Mouse (Mus musculus) adrenal gland, adult 18-20 months (tissue): Measurements from ENCODE around the gene Ccdc61. TPM values are rescaled to one million over a fixed set of nuclear protein-coding genes. Genes with fewer than 3 reads are reported as not detected.

Experiments
- DNase-seq, 2 experiments: peaks; one replicate each; pipeline ENCODE4 v3.0.0; 2021 to 2022; ENCODE audit warnings: low spot score in 2 of 2
- total RNA-seq, 2 experiments: library from RNA; stranded (reverse); gene quantifications; 1 replicate in 1 of 2; 2 replicates in 1 of 2; pipeline ENCODE4 v1.2.3; 2021

Gene Ccdc61
- total RNA-seq, 2 experiments from 2014 or later, result 9.9 to 10.7 TPM

- no peak for DNase-seq
Observed at GRCm38 (mm10) chr7:18868491-18868890, 41.7 kb downstream of the Ccdc61 start.

GRCm38 (mm10) chr7:18862801-18863200 lies 47.4 kb downstream of the Ccdc61 start:
- DNase-seq, result no peak

- DNase-seq, result no peak
Observed at GRCm38 (mm10) chr7:18858310-18858916, 51.8 kb downstream of the Ccdc61 start.

- no peak for DNase-seq
Observed at GRCm38 (mm10) chr7:18848395-18848794, 61.8 kb downstream of the Ccdc61 start.

GRCm38 (mm10) chr7:18844811-18845210 lies 65.4 kb downstream of the Ccdc61 start:
- no peak for DNase-seq

- DNase-seq, result no peak
Observed at GRCm38 (mm10) chr7:18841174-18841567, 69.0 kb downstream of the Ccdc61 start.

Other genes with a start within 250 kb of the Ccdc61 start
- gene Psg20, start 224.2 kb downstream of the Ccdc61 start, total RNA-seq, result not detected
- not detected for gene Psg22, start 192.3 kb downstream of the Ccdc61 start, total RNA-seq
- not detected for gene Psg19, start 111.9 kb downstream of the Ccdc61 start, total RNA-seq
- not detected for gene Psg17, start 88.8 kb downstream of the Ccdc61 start, total RNA-seq
- 1 to 10 TPM; 8.1 to 10.0 TPM for gene Mill2, start 70.4 kb downstream of the Ccdc61 start, total RNA-seq
- gene Pglyrp1, start 39.1 kb downstream of the Ccdc61 start, total RNA-seq, result 1 to 10 TPM; 1.1 to 2.8 TPM
- 1 to 10 TPM; 3.8 to 5.1 TPM for gene Nova2, start 15.5 kb upstream of the Ccdc61 start, total RNA-seq
- not detected for gene Nanos2, start 77.0 kb upstream of the Ccdc61 start, total RNA-seq
- 10 to 100 TPM in 1 of 2 experiments, 1 to 10 TPM in 1; 9.3 to 12.2 TPM for gene Mypop, start 80.8 kb upstream of the Ccdc61 start, total RNA-seq
- gene Irf2bp1, start 93.6 kb upstream of the Ccdc61 start, total RNA-seq, result 10 to 100 TPM; 42.9 to 47.0 TPM
- not detected for gene Foxa3, start 113.1 kb upstream of the Ccdc61 start, total RNA-seq
- gene Sympk, start 114.0 kb upstream of the Ccdc61 start, total RNA-seq, result 100 to 1,000 TPM in 1 of 2 experiments, 10 to 100 TPM in 1; 92.0 to 105 TPM
- gene Rsph6a, start 144.3 kb upstream of the Ccdc61 start, total RNA-seq, result not detected
- 10 to 100 TPM; 48.3 to 49.1 TPM for gene Dmwd, start 165.8 kb upstream of the Ccdc61 start, total RNA-seq
- gene Dmpk, start 173.4 kb upstream of the Ccdc61 start, total RNA-seq, result 100 to 1,000 TPM; 127 to 137 TPM
- gene Six5, start 184.2 kb upstream of the Ccdc61 start, total RNA-seq, result 10 to 100 TPM; 13.0 to 14.7 TPM
- not detected for gene Gm4969, start 208.0 kb upstream of the Ccdc61 start, total RNA-seq
- gene Fbxo46, start 209.4 kb upstream of the Ccdc61 start, total RNA-seq, result 10 to 100 TPM; 12.6 to 15.4 TPM
- 10 to 100 TPM; 13.6 to 14.6 TPM for gene Qpctl, start 238.9 kb upstream of the Ccdc61 start, total RNA-seq
- 10 to 100 TPM; 81.7 to 89.5 TPM for gene Snrpd2, start 239.3 kb upstream of the Ccdc61 start, total RNA-seq